Mouse (Mus musculus) bone marrow macrophage, adult 2 months (primary cell): ENCODE results near the gene Naip5.

ENCODE experiments used
- CTCF ChIP-seq: IDR thresholded peaks from 2 replicates; pipeline ENCODE4 v1.5.1; 2012; ENCODE audit warnings: low read depth, mild to moderate bottlenecking, low read length, moderate library complexity
- POLR2A ChIP-seq: IDR thresholded peaks from 2 replicates; pipeline ENCODE4 v1.6.1; 2012; ENCODE audit warnings: mild to moderate bottlenecking, low read depth, low read length, borderline replicate concordance

GRCm38 (mm10) chr13:100195421-100195820, 50.7 kb downstream of the Naip5 start:
- TF ChIP-seq POLR2A (no peak), CTCF (no peak)
